Mouse (Mus musculus) layer of hippocampus, postnatal 36 days (tissue): ENCODE results near the gene Pgam5. TPM values are rescaled to one million over a fixed set of nuclear protein-coding genes. Genes with fewer than 3 reads are reported as not detected.
A peak's percentile ranks its signal among the peaks of the same experiment; 100 is the strongest.

Experiments
- DNase-seq, 2 experiments: peaks; one replicate each; pipeline ENCODE4 v3.0.0; 2022
- total RNA-seq, 2 experiments: library from RNA; stranded (reverse); gene quantifications; 2 replicates each; pipeline ENCODE4 v1.2.3; 2021

Gene Pgam5
- total RNA-seq: 10 to 100 TPM; 57.4 to 62.8 TPM

- peak; percentile 79 to 80 for DNase-seq
These were observed at the start of gene Pgam5 for GRCm38 (mm10) chr5:110269141-110270101. Gene Pgam5 (minus strand): TSS chr5:110269913.

- DNase-seq: no peak
These were observed 43.4 kb upstream of the Pgam5 start for GRCm38 (mm10) chr5:110313127-110313526.

GRCm38 (mm10) chr5:110308861-110309260, 39.1 kb upstream of the Pgam5 start:
- no peak for DNase-seq

GRCm38 (mm10) chr5:110300591-110300990, 30.9 kb upstream of the Pgam5 start:
- no peak for DNase-seq

GRCm38 (mm10) chr5:110296637-110297036, 26.9 kb upstream of the Pgam5 start:
- DNase-seq: no peak

- DNase-seq: no peak
These were observed 21.9 kb upstream of the Pgam5 start for GRCm38 (mm10) chr5:110291649-110292048.

- no peak for DNase-seq
These were observed 17.4 kb upstream of the Pgam5 start for GRCm38 (mm10) chr5:110287084-110287475.

- no peak for DNase-seq
These were observed 16.9 kb upstream of the Pgam5 start for GRCm38 (mm10) chr5:110286446-110287083.

- DNase-seq: peak; percentile 76 to 84
These were observed 16.2 kb upstream of the Pgam5 start, which contains the start of the genes Pxmp2 and Pole for GRCm38 (mm10) chr5:110285770-110286445. Gene Pxmp2 (minus strand): TSS chr5:110286186. Gene Pole (plus strand): TSS chr5:110286306.

GRCm38 (mm10) chr5:110285156-110285555, 15.4 kb upstream of the Pgam5 start:
- no peak for DNase-seq

- no peak for DNase-seq
These were observed 14.8 kb upstream of the Pgam5 start for GRCm38 (mm10) chr5:110284536-110284935.

GRCm38 (mm10) chr5:110281984-110282383, 12.3 kb upstream of the Pgam5 start:
- DNase-seq: no peak

- DNase-seq: no peak
These were observed 7.2 kb upstream of the Pgam5 start for GRCm38 (mm10) chr5:110276910-110277309.

- no peak for DNase-seq
These were observed 6.7 kb upstream of the Pgam5 start for GRCm38 (mm10) chr5:110276391-110276790.

GRCm38 (mm10) chr5:110274846-110275245, 5.1 kb upstream of the Pgam5 start:
- DNase-seq: no peak

GRCm38 (mm10) chr5:110274147-110274546, 4.4 kb upstream of the Pgam5 start:
- DNase-seq: no peak

- no peak for DNase-seq
These were observed 529 bp upstream of the Pgam5 start for GRCm38 (mm10) chr5:110270242-110270641.

- no peak for DNase-seq
These were observed 2.8 kb downstream of the Pgam5 start for GRCm38 (mm10) chr5:110266941-110267340.

GRCm38 (mm10) chr5:110244091-110244490, 25.6 kb downstream of the Pgam5 start:
- no peak for DNase-seq

- DNase-seq: no peak
These were observed 37.4 kb downstream of the Pgam5 start for GRCm38 (mm10) chr5:110232346-110232745.

- DNase-seq: no peak
These were observed 38.1 kb downstream of the Pgam5 start for GRCm38 (mm10) chr5:110231638-110232037.

GRCm38 (mm10) chr5:110230780-110231461, 38.8 kb downstream of the Pgam5 start, which contains the start of gene Ankle2:
Gene Ankle2 (plus strand): TSS chr5:110231004.
- DNase-seq: peak; percentile 90 to 93
